Mouse (Mus musculus): Measurements from ENCODE around the gene Hspbap1. TPM values are rescaled to one million over a fixed set of nuclear protein-coding genes. Genes with fewer than 3 reads are reported as not detected.

The Hspbap1 gene
- polyA plus RNA-seq, 1 experiment from 2014 or later = 27.1 TPM

- H3K27me3 ChIP-seq (ENCODE audit: low read depth, poor library complexity, severe bottlenecking) = no peaks in the 10 kb centered on the region
- no peak overlapping the region for H3K4me3 ChIP-seq
- H3K9me3 ChIP-seq (replicated peaks) = no peaks in the 10 kb centered on the region
- H3K4me1 ChIP-seq = no peaks in the 10 kb centered on the region
- H3K27ac ChIP-seq = no peak overlapping the region
- 86% methylated on average over 9 of the region's 9 CpGs for WGBS
- DNase-seq (ENCODE audit: low spot score) = no peak
- H3K36me3 ChIP-seq = no peaks in the 10 kb centered on the region
Measured at GRCm38 (mm10) chr16:35747417-35748236, 22.5 kb upstream of the Hspbap1 start.

- H3K4me1 ChIP-seq = no peaks in the 10 kb centered on the region
- no peak overlapping the region for H3K4me3 ChIP-seq
- no peak for DNase-seq (ENCODE audit: low spot score)
- no peaks in the 10 kb centered on the region for H3K36me3 ChIP-seq
- no peaks in the 10 kb centered on the region for H3K9me3 ChIP-seq (replicated peaks)
- H3K27ac ChIP-seq = no peak overlapping the region
- 88% methylated on average over 7 of the region's 7 CpGs for WGBS
- no peaks in the 10 kb centered on the region for H3K27me3 ChIP-seq (ENCODE audit: low read depth, poor library complexity, severe bottlenecking)
Measured at GRCm38 (mm10) chr16:35748237-35748603, 22.0 kb upstream of the Hspbap1 start.

- Histone ChIP-seq H3K36me3 (no peaks in the 10 kb centered on the region), H3K4me1 (peaks cover 5% of the 10 kb centered on the region; the same call in 1 of the 2 replicates), H3K27ac (no peak overlapping the region), H3K9me3 (replicated peaks) (no peaks in the 10 kb centered on the region), H3K4me3 (no peak overlapping the region), H3K27me3 (ENCODE audit: low read depth, poor library complexity, severe bottlenecking) (no peaks in the 10 kb centered on the region)
- DNase-seq (ENCODE audit: low spot score) = no peak
- 79% methylated on average over 7 of the region's 7 CpGs for WGBS
Measured at GRCm38 (mm10) chr16:35749385-35749784, 20.8 kb upstream of the Hspbap1 start.

- DNase-seq (ENCODE audit: low spot score) = no peak
- Histone ChIP-seq H3K36me3 (no peaks in the 10 kb centered on the region), H3K27ac (no peak overlapping the region), H3K27me3 (ENCODE audit: low read depth, poor library complexity, severe bottlenecking) (no peaks in the 10 kb centered on the region), H3K9me3 (replicated peaks) (no peaks in the 10 kb centered on the region), H3K4me1 (peaks cover 11% of the 10 kb centered on the region; the same call in 1 of the 2 replicates), H3K4me3 (no peak overlapping the region)
- 88% methylated on average over 4 of the region's 4 CpGs for WGBS
Measured at GRCm38 (mm10) chr16:35751841-35752240, 18.3 kb upstream of the Hspbap1 start.

- 96% methylated on average over 5 of the region's 5 CpGs for WGBS
Measured at GRCm38 (mm10) chr16:35753926-35754325, 16.2 kb upstream of the Hspbap1 start.

GRCm38 (mm10) chr16:35755502-35756334 is 14.5 kb upstream of the Hspbap1 start:
- no peaks in the 10 kb centered on the region for H3K27me3 ChIP-seq (ENCODE audit: low read depth, poor library complexity, severe bottlenecking)
- no peak overlapping the region for H3K27ac ChIP-seq
- H3K9me3 ChIP-seq (replicated peaks) = no peaks in the 10 kb centered on the region
- WGBS = 88% methylated on average over 6 of the region's 6 CpGs
- H3K4me3 ChIP-seq = no peak overlapping the region
- DNase-seq (ENCODE audit: low spot score) = no peak
- peaks cover 11% of the 10 kb centered on the region; the same call in 1 of the 2 replicates for H3K4me1 ChIP-seq
- H3K36me3 ChIP-seq = no peaks in the 10 kb centered on the region

More at GRCm38 (mm10) chr16:35753926-35754325, 16.2 kb upstream of the Hspbap1 start:
- H3K36me3 ChIP-seq = no peaks in the 10 kb centered on the region
- no peaks in the 10 kb centered on the region for H3K27me3 ChIP-seq (ENCODE audit: low read depth, poor library complexity, severe bottlenecking)
- DNase-seq (ENCODE audit: low spot score) = no peak
- H3K27ac ChIP-seq = no peak overlapping the region
- H3K4me3 ChIP-seq = no peak overlapping the region
- H3K9me3 ChIP-seq (replicated peaks) = no peaks in the 10 kb centered on the region
- H3K4me1 ChIP-seq = peaks cover 11% of the 10 kb centered on the region; the same call in 1 of the 2 replicates

- H3K4me1 ChIP-seq = peaks cover 11% of the 10 kb centered on the region; the same call in 1 of the 2 replicates
- H3K36me3 ChIP-seq = no peaks in the 10 kb centered on the region
- 93% methylated on average over 9 of the region's 9 CpGs for WGBS
- H3K27me3 ChIP-seq (ENCODE audit: low read depth, poor library complexity, severe bottlenecking) = no peaks in the 10 kb centered on the region
- H3K27ac ChIP-seq = no peak overlapping the region
- no peak overlapping the region for H3K4me3 ChIP-seq
- no peak for DNase-seq (ENCODE audit: low spot score)
- H3K9me3 ChIP-seq (replicated peaks) = no peaks in the 10 kb centered on the region
Measured at GRCm38 (mm10) chr16:35756697-35757096, 13.5 kb upstream of the Hspbap1 start.

GRCm38 (mm10) chr16:35759401-35759800 is 10.8 kb upstream of the Hspbap1 start:
- H3K27me3 ChIP-seq (ENCODE audit: low read depth, poor library complexity, severe bottlenecking) = no peaks in the 10 kb centered on the region
- H3K27ac ChIP-seq = no peak overlapping the region
- WGBS = 83% methylated on average over 5 of the region's 5 CpGs
- no peaks in the 10 kb centered on the region for H3K36me3 ChIP-seq
- no peak overlapping the region for H3K4me3 ChIP-seq
- H3K4me1 ChIP-seq = peaks cover 7% of the 10 kb centered on the region; the same call in 1 of the 2 replicates
- no peaks in the 10 kb centered on the region for H3K9me3 ChIP-seq (replicated peaks)
- DNase-seq (ENCODE audit: low spot score) = no peak

GRCm38 (mm10) chr16:35763590-35764296 is 6.4 kb upstream of the Hspbap1 start:
- 88% methylated on average over 11 of the region's 11 CpGs for WGBS

GRCm38 (mm10) chr16:35764941-35765340 is 5.2 kb upstream of the Hspbap1 start:
- no peak overlapping the region for H3K27ac ChIP-seq
- DNase-seq (ENCODE audit: low spot score) = no peak
- WGBS = 91% methylated on average over 1 of the region's 1 CpGs

More at GRCm38 (mm10) chr16:35763590-35764296, 6.4 kb upstream of the Hspbap1 start:
- peaks cover 14% of the 10 kb centered on the region for H3K4me1 ChIP-seq
- no peak overlapping the region for H3K27ac ChIP-seq
- H3K4me3 ChIP-seq = no peak overlapping the region
- DNase-seq (ENCODE audit: low spot score) = no peak
- H3K27me3 ChIP-seq (ENCODE audit: low read depth, poor library complexity, severe bottlenecking) = no peaks in the 10 kb centered on the region
- H3K36me3 ChIP-seq = no peaks in the 10 kb centered on the region
- H3K9me3 ChIP-seq (replicated peaks) = no peaks in the 10 kb centered on the region

GRCm38 (mm10) chr16:35765449-35765848 is 4.7 kb upstream of the Hspbap1 start:
- 84% methylated on average over 2 of the region's 2 CpGs for WGBS
- H3K27me3 ChIP-seq (ENCODE audit: low read depth, poor library complexity, severe bottlenecking) = no peaks in the 10 kb centered on the region
- H3K9me3 ChIP-seq (replicated peaks) = no peaks in the 10 kb centered on the region
- no peak for DNase-seq (ENCODE audit: low spot score)
- H3K36me3 ChIP-seq = no peaks in the 10 kb centered on the region
- no peak overlapping the region for H3K4me3 ChIP-seq
- H3K27ac ChIP-seq = no peak overlapping the region
- peaks cover 27% of the 10 kb centered on the region for H3K4me1 ChIP-seq

More at GRCm38 (mm10) chr16:35764941-35765340, 5.2 kb upstream of the Hspbap1 start:
- H3K9me3 ChIP-seq (replicated peaks) = no peaks in the 10 kb centered on the region
- H3K36me3 ChIP-seq = no peaks in the 10 kb centered on the region
- H3K4me1 ChIP-seq = peaks cover 26% of the 10 kb centered on the region
- H3K27me3 ChIP-seq (ENCODE audit: low read depth, poor library complexity, severe bottlenecking) = no peaks in the 10 kb centered on the region
- no peak overlapping the region for H3K4me3 ChIP-seq

- H3K9me3 ChIP-seq (replicated peaks) = no peaks in the 10 kb centered on the region
- H3K4me3 ChIP-seq = no peak overlapping the region
- no peak overlapping the region for H3K27ac ChIP-seq
- H3K4me1 ChIP-seq = peaks cover 36% of the 10 kb centered on the region
- H3K36me3 ChIP-seq = no peaks in the 10 kb centered on the region
- H3K27me3 ChIP-seq (ENCODE audit: low read depth, poor library complexity, severe bottlenecking) = no peaks in the 10 kb centered on the region
- no peak for DNase-seq (ENCODE audit: low spot score)
- 86% methylated on average over 3 of the region's 3 CpGs for WGBS
Measured at GRCm38 (mm10) chr16:35766366-35766765, 3.8 kb upstream of the Hspbap1 start.
